Mouse (Mus musculus) erythroblast, embryonic 14.5 days (primary cell): ENCODE data around the gene Tifa. TPM values are rescaled to one million over a fixed set of nuclear protein-coding genes. Genes with fewer than 3 reads are reported as not detected.

Source experiments
- H3K27me3 ChIP-seq: 2 replicates; pipeline ENCODE4 v1.6.1; 2012; ENCODE audit warnings: inconsistent platforms; ENCODE audit not compliant: control insufficient read depth
- H3K36me3 ChIP-seq: 2 replicates; pipeline ENCODE4 v1.6.1; 2012; ENCODE audit warnings: mild to moderate bottlenecking, inconsistent platforms; ENCODE audit not compliant: control insufficient read depth
- H3K4me1 ChIP-seq: 2 replicates; pipeline ENCODE4 v1.6.1; 2012; ENCODE audit warnings: inconsistent platforms; ENCODE audit not compliant: control insufficient read depth
- H3K4me3 ChIP-seq: replicated peaks from 2 replicates; pipeline ENCODE3; 2012; ENCODE audit warnings: moderate library complexity, mild to moderate bottlenecking, inconsistent platforms
- H3K9me3 ChIP-seq: 2 replicates; pipeline ENCODE4 v1.6.1; 2012; ENCODE audit warnings: low read length, inconsistent platforms, mixed read lengths; ENCODE audit not compliant: control insufficient read depth
- GATA1 ChIP-seq: IDR thresholded peaks from 2 replicates; pipeline ENCODE4 v1.6.1; 2012; ENCODE audit warnings: low read length, inconsistent platforms, mixed read lengths
- TAL1 ChIP-seq: IDR thresholded peaks from 3 replicates; pipeline ENCODE4 v1.6.1; 2012; ENCODE audit warnings: low read length, inconsistent platforms, mixed read lengths
- polyA plus RNA-seq: library from polyadenylated mRNA; stranded (reverse); fragments of >175 nt; gene quantifications from 2 replicates; pipeline ENCODE4 v1.2.3, GENCODE M21; 2012

Gene Tifa
- polyA plus RNA-seq, 1 experiment = 7.4 TPM

GRCm38 (mm10) chr3:127817120-127817683 lies 27.6 kb downstream of the Tifa start:
- Histone ChIP-seq H3K36me3 (peaks cover 78% of the 10 kb centered on the region), H3K27me3 (no peaks in the 10 kb centered on the region), H3K9me3 (no peaks in the 10 kb centered on the region), H3K4me3 (no peak overlapping the region), H3K4me1 (peaks cover 22% of the 10 kb centered on the region)
- TF ChIP-seq TAL1 (no peak), GATA1 (no peak)

GRCm38 (mm10) chr3:127818694-127819663 lies 29.4 kb downstream of the Tifa start:
- Histone ChIP-seq H3K4me3 (no peak overlapping the region), H3K36me3 (peaks cover 67% of the 10 kb centered on the region), H3K27me3 (no peaks in the 10 kb centered on the region), H3K4me1 (peaks cover 23% of the 10 kb centered on the region), H3K9me3 (no peaks in the 10 kb centered on the region)
- TF ChIP-seq GATA1 = no peak
- TF ChIP-seq TAL1 = no peak

GRCm38 (mm10) chr3:127820400-127820799 lies 30.8 kb downstream of the Tifa start:
- peaks cover 65% of the 10 kb centered on the region for H3K36me3 ChIP-seq
- no peak for TF ChIP-seq GATA1
- no peak for TF ChIP-seq TAL1
- no peaks in the 10 kb centered on the region for H3K27me3 ChIP-seq
- H3K4me1 ChIP-seq = peaks cover 33% of the 10 kb centered on the region
- H3K9me3 ChIP-seq = no peaks in the 10 kb centered on the region
- H3K4me3 ChIP-seq = no peak overlapping the region

- TF ChIP-seq GATA1 (no peak), TAL1 (no peak)
- H3K4me3 ChIP-seq = no peak overlapping the region
- H3K27me3 ChIP-seq = no peaks in the 10 kb centered on the region
- H3K36me3 ChIP-seq = peaks cover 59% of the 10 kb centered on the region
- H3K4me1 ChIP-seq = peaks cover 33% of the 10 kb centered on the region
- H3K9me3 ChIP-seq = no peaks in the 10 kb centered on the region
Observed at GRCm38 (mm10) chr3:127821209-127821608, 31.6 kb downstream of the Tifa start.

- no peak for TF ChIP-seq GATA1
- no peak for TF ChIP-seq TAL1
- Histone ChIP-seq H3K4me3 (no peak overlapping the region), H3K9me3 (no peaks in the 10 kb centered on the region), H3K27me3 (no peaks in the 10 kb centered on the region), H3K4me1 (peaks cover 29% of the 10 kb centered on the region), H3K36me3 (peaks cover 48% of the 10 kb centered on the region)
Observed at GRCm38 (mm10) chr3:127823886-127824863, 34.6 kb downstream of the Tifa start.

GRCm38 (mm10) chr3:127826503-127826902 lies 36.9 kb downstream of the Tifa start:
- TF ChIP-seq TAL1 (no peak), GATA1 (no peak)
- Histone ChIP-seq H3K4me1 (peaks cover 19% of the 10 kb centered on the region), H3K36me3 (peaks cover 50% of the 10 kb centered on the region)

GRCm38 (mm10) chr3:127827123-127827522 lies 37.5 kb downstream of the Tifa start:
- no peak overlapping the region for H3K4me3 ChIP-seq
- H3K9me3 ChIP-seq = no peaks in the 10 kb centered on the region
- no peaks in the 10 kb centered on the region for H3K27me3 ChIP-seq
- TF ChIP-seq TAL1 = no peak
- H3K36me3 ChIP-seq = peaks cover 49% of the 10 kb centered on the region
- H3K4me1 ChIP-seq = peaks cover 20% of the 10 kb centered on the region

More at GRCm38 (mm10) chr3:127826503-127826902, 36.9 kb downstream of the Tifa start:
- Histone ChIP-seq H3K9me3 (no peaks in the 10 kb centered on the region), H3K27me3 (no peaks in the 10 kb centered on the region), H3K4me3 (no peak overlapping the region)

- TF ChIP-seq GATA1 = no peak
- no peak for TF ChIP-seq TAL1
- Histone ChIP-seq H3K4me1 (peaks cover 24% of the 10 kb centered on the region), H3K36me3 (peaks cover 66% of the 10 kb centered on the region), H3K9me3 (no peaks in the 10 kb centered on the region), H3K27me3 (no peaks in the 10 kb centered on the region), H3K4me3 (no peak overlapping the region)
Observed at GRCm38 (mm10) chr3:127830183-127830582, 40.6 kb downstream of the Tifa start.

- peaks cover 32% of the 10 kb centered on the region for H3K4me1 ChIP-seq
- no peaks in the 10 kb centered on the region for H3K9me3 ChIP-seq
- H3K27me3 ChIP-seq = no peaks in the 10 kb centered on the region
- H3K36me3 ChIP-seq = peaks cover 71% of the 10 kb centered on the region
- TF ChIP-seq GATA1 (no peak), TAL1 (no peak)
- H3K4me3 ChIP-seq = no peak overlapping the region
Observed at GRCm38 (mm10) chr3:127831079-127831478, 41.5 kb downstream of the Tifa start.
